Mouse (Mus musculus): ENCODE results near the gene Wfikkn1.

The Wfikkn1 gene

DNA sequence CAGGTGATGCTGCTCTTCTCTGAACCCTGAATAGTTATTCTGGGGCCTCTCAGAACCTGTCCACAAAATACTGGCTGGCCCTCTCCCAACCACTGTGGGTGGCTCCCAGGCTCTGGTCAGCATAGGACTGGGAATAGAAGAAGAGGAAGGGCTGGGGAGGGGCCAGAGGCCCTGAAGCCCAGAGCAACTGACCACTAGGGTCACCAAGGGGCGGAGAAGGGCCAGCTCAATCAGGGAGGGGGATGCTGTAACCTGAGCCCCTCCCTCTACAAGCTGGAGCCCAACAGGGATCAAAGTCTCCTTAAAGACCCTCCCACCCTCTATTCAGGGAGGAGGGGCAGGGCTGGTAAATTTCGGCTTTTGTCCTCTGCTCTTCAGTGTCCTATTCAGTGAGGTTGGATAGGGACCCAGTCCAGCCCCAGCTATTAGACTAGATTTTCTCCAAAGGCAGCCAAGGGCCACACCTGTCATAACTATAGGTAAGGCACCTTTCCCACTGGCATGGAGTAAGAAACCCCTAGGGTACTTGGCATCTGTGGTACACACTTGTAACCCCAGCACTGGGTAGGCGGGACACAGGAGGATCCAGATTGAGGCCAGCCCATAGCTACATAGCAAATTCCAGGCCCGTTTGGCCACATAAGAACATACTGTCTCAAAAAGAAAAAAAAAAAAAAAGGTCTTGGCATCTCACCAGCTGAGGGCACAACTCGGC lies at the start of gene Wfikkn1:
Gene Wfikkn1, minus strand, starts transcription at position 663 of the 715 bp plus-strand sequence.
- peak; percentile 92 for DNase-seq (ENCODE audit: low spot score)

DNA sequence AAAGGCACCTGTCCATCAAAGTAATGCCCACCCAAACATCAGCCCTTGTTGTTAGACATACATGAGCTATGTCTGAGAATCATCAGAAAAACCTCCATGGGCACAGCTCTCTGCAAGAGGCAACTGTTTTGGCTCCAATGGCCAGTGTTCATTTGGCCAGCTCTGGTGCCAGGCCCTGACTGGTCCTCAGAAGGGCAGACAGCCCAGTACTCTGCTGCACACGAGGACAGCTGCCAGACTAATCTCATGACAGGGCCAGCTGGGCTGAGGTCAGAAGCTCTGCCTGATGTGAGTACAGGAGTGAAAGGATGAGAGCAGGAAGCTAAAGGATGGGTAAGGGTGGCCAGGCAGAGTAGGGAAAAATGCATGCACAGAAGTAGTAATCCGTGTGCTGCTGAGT lies 44.7 kb upstream of the Wfikkn1 start:
- DNase-seq (ENCODE audit: low spot score) = no peak

DNA sequence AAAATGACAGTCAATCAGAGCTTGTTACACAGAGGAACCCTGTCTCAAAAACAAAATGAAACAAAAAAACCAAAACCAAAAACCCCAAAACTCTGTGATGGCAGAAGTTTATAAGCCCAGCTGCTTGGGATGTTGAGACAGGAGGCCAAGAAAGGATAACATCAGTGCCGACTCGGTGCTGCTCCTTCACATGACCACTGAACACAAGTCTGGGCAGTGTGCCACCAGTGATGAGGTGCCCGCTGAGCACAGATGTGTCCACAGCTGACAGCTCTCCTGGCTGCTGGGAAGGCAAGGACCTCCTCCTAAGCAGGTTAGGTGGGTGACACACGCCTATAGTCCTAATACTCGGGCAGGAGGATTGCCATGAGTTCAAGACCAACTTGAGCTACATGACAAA lies 41.5 kb upstream of the Wfikkn1 start:
- no peak for DNase-seq (ENCODE audit: low spot score)

DNA sequence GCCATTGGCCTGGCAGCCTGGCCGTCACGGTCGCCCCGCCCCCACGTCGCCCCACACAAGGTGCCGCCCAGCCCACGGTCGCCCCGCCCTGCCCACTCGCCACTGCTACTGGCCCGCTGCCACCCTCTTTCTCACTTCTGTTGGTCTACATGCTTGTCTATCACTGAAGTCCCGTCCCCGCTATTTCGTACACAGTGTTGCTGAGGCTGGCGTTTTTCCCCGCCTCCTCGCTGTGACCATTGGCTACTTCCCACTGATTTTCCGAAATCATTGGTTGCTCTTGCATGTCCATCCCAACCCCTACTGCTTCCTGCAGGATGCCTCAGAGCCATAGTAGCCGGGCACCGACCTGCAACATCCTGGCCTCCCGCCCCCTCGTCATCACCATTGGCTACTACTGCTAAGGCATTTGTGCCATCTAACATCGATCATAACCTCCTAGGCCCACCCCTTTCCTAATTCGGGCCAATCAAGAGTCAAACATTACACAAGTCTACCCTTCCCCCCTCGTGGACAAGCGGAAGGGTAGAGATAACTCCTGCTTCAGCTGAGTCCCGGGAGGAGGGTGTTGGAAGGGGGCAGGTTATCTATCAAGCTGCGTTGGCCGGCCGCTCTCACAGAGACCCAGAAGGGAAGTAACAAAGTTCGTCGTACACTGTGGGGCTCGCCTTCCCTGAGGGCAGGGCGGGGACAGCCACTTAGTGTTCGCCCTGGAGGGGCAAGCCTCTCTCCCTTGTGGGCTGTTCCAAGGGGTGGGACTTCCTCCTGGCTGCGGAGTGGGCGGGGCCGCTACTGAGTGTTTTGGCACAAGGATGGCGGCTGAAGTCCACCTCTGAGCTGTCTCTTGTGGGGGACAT lies 39.4 kb upstream of the Wfikkn1 start:
- peak; percentile 100 for DNase-seq (ENCODE audit: low spot score)

DNA sequence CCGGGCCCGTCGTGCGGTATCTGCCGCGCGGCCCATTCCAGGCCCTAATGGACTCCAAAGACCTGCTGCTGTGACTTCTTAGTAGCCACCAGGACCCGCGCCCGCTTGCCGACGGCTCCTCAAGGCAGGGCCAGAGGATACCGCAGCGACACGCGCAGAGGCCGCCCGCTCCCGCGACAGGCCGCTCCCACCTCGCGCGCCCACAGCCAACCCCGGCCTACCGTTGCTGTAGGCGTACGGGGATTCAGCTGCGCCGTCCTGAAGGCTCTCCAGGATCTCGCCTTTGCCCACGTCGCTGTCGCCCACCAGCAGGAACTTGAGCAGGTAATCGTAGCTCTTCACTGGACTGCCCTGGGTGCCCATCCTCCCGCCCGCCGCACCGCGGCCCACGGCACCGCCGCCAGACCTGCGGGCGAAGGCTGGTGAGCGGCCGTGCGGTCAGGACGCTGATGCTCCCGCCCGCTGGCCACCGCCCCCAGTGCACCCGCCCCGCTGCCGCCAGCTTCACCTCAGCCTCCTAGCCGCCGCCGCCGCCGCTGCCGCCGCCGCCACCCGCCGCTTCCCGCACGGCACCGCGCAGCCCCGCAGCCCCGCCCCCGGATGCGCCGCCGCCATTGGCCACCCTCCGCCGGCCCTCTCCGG lies 38.6 kb upstream of the Wfikkn1 start, which contains the start of gene Rab40c:
Gene Rab40c, minus strand, starts transcription at position 584 of the 642 bp plus-strand sequence.
- DNase-seq (ENCODE audit: low spot score) = peak; percentile 35

DNA sequence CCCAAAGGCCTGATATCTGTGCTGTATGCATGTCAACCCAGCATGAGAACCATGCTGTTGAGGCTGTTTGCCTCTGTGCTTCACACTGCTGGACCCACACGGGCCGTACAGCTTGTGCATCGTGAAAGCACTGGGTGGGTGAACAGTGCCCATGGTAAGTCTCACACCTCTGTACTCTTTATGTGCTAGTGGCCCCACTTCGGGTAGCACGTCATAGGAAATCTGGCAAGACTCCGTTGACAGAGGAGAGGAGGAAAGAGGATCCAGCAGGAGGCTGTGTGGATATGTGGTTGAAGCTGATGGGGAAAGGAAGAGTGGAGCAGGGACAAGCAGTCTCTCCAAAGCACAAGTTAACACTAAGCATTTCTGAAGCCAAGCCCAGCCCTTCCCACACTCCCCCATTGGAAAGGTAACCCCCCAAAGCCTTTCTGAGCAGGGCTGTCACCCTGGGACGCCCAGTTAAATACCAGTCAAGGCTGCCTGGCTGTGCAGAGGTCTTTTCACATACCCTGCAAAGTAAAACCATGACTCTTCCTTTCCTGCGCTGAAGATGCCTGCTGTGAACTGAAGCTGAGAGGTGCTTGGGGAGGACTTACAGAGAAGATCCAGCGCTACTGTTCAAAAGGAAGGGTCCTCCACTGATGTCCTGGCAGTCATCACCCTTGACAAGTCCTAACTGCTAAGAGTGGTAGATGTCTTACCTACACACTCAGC lies 37.5 kb upstream of the Wfikkn1 start:
- no peak for DNase-seq (ENCODE audit: low spot score)

DNA sequence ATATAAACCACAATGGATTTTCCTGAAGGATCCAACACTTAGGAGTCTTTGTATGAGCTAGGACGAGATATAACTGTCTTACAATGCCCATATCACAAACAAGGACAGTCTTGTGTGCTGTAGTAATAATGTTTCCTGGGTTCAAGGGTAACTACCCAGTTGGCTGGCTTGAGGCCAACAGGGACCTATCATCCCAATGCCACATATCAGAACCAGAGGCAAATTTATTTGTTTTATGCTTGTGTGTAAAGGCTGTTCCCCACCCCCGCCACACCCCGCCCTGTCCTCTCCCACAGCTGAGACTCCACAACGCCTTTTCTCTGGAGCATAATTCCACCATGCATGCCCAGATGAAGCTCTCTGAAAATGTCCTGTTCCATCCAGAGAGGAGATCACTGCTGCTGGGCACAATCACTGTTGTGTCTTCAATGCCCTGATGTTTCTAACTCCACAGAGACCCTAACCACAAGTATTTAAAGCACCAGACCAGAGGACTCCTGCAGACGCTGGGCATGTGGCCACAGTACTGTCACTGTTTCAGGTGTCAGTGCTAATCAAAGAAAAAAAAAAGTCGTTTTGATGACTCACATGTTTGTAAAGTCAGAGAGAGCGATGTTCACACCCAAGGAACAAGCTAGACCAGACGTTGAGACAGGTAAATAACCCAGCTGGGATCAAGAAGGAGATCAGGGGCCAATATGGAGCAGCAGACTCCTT lies 36.4 kb upstream of the Wfikkn1 start:
- DNase-seq (ENCODE audit: low spot score) = no peak

DNA sequence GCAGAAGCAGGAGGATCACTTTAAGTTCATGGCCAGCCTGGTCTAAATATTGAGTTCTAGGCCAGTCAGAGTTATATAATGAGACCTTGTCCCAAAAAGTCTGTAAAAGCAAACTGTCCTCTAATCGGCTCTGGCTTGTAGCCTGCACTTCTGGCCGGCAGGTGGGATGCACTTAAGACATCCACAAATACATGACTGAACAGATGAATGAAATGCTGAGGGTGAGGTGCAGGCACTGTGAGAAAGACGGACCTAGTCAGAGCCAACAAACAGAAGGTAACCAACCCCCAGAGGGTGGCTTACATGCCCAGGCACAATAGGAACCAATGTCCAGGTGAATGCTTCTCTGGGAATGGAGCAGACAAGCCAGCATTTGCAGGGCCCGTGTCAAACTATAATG lies 33.6 kb upstream of the Wfikkn1 start:
- no peak for DNase-seq (ENCODE audit: low spot score)

DNA sequence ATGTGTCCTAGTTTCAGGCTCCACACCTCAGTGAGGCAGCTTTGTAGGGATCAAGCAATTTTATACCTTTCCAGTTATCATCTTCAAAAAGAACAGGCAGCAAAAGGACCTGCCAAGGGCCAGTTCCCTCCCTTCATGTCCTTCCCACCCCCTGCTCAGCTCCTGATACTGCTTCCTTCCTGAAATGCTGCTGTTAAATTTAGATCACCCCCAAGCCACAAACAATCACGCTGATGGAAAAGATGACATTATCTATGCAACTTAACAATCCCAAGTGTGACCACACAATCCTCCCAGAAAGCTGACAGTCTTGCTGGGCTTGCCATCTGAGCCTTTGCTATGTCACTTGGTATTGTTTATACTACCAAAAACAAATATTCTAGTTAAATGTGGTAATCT lies 33.2 kb upstream of the Wfikkn1 start:
- DNase-seq (ENCODE audit: low spot score) = no peak

DNA sequence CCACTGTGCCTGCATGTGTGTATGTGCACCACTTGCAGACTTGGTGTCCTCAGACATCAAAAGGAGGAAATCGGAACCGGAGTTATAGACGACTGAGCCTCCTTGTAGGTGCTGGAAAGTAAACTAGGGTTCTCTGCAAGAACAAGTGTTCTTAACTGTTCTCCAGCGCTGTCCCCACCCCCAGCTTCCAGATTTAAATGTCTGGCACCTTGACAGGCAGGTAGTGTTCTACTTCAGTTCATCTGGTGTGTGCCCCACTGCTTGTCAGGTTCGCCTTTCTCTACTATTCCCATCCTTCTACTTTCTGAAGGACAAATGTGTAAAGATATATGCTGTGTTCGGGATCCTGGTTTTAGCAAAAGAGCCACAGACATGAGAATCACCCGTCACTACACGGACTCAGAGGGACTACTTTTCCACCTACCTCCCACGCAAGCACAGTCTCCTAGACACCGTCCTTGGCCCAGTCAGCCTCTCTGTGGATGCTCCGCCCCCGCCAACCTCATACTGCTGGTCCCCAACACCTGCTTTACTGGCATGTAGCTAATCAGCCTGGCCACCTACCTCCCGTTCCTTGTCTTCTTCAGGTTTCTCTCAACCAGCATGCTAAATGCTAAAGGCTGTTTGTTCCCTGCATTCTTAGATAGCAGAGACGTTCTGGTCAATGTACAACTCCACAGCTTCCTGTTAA lies 32.7 kb upstream of the Wfikkn1 start:
- DNase-seq (ENCODE audit: low spot score) = no peak

DNA sequence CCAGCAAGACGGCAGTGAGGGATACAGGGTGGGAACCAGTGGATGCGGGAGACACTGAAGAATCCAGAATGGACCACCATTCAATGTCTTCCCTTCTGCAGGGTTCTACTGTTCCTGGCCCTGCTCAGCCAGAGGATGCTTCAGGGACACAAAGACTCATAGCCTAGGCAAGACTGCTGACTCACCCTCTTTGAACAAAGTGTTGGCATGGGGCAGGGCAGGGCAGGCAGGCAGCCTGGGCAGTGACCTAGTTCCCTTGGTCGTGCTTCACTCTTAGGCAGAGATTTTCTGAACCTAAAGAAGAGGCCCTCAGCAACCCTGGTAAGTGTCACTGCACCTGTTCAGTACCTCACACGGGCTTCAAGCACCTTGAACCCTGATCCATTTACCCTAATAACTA lies 31.2 kb upstream of the Wfikkn1 start:
- no peak for DNase-seq (ENCODE audit: low spot score)

DNA sequence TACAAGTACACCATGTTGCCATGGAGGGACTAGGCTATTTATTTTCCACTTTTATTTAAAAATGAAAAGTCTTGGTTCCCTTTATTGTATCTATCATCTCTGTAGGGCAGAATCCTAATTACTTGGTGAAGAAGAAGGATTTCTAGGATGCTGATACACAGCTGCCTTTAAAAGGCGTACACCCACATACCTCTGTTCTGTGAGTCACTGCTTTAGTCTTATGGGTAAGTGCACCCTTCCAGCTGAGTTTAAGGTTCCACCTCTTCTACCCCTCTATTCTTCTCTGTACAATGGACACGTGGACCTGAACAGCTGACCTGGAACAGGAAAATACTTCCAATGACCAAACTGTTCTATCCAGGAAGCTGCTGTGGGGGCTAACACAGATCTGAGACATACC lies 27.0 kb upstream of the Wfikkn1 start:
- DNase-seq (ENCODE audit: low spot score) = no peak

DNA sequence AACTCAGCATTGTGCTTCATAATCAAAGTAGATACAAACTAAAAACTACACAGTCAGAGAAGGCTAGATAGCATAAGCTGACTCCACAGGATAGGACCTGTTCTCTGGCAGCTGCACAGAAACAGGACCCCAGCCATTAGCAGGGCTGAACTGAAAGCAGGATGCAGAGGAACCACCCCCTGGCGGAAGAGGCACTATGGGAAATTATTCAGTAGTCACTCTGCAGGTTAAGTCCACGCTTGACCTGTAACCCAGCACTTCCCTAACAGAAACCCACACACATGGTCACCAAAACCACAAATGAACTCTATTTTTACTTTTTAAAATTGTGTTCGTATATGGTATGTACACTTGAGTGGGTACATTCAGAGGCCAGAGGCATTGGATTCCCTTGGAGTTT lies 22.4 kb upstream of the Wfikkn1 start:
- no peak for DNase-seq (ENCODE audit: low spot score)

DNA sequence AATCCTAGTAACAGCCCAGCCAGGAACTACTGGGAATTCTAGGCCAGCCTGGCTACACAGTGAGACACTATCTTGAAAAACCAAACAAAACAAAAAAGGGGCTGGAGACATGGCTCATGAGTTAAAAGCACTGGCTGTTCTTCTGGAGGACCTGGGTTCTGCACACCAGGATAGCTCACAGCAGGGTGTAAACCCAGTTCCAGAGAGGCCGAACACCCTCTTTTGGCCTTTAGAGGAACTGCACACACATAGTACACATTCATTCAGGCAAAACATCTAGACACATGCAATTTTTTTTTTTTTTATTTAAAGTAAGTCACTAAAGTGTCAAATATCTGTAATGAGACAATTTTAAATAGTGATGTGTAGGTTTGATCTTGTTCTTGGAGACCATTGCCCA lies 19.5 kb upstream of the Wfikkn1 start:
- DNase-seq (ENCODE audit: low spot score) = no peak

DNA sequence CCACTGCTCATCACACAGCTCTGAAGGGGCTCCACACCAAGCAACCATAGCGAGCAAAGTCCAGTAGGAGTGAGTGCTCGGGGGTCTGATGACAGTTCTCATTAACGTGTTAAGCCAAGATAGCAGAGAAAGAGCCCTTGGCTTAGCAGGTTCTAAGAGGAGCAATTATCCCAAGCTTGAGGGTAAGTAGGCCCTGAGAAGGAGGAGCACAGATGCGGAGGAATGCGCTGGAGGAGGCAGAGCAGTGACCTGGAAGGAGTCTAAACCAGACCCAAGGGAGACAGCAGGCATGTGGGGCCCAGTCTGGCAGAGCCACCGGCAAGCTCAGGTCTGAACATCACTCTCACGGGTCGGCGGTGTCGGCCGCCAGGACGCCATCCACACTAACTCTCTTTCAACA lies 15.2 kb upstream of the Wfikkn1 start:
- DNase-seq (ENCODE audit: low spot score) = peak; percentile 22

DNA sequence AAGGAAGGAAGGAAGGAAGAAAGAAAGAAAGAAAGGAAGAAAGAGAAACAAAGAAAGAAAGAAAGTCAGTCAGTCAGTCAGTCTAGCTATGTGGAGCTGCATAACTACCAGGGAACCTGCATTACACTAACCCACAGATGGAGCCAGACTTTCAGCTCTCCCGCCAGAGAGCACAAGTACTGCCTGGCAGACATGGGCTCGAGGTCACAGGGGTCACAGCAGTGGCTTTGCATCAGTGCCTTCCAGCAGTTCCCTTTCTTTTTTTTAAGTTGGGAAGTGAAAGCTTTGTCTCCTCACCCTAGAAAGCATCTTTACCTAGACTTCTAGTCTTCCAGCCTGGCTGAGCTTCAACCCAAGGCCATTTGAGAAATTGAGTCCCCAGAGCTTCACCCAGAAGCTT lies 14.8 kb upstream of the Wfikkn1 start:
- DNase-seq (ENCODE audit: low spot score) = peak; percentile 78

DNA sequence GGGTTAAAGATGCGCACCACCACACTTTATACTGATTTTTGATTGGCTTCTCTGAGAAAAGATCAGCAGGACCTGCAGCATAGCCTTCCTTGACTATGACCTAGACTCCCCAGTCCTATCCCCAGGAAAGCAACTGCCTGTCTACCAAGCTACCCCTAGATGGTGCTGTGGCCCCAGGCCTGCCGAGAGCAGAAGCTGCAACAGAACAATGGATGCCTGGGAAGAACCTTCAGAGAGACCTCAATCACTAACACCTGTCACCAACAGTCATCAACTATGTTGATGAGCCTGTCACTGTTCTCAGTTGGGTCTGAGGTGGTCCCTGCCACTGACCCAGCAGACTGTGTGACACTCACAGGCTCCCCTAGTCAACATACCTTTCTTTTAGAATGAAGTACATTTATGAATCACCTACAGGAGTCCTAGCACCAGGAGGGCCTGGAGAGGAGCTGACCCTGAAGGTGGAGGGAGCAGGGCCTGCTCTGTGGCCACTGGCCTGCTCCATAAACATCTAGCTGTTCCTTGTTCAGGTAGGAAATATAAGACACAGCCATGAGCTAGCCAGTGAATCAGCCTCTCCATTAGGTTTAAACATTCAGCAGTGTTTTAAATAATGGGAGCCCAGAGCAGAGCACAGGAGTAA lies 13.4 kb upstream of the Wfikkn1 start:
- peak; percentile 89 for DNase-seq (ENCODE audit: low spot score)

DNA sequence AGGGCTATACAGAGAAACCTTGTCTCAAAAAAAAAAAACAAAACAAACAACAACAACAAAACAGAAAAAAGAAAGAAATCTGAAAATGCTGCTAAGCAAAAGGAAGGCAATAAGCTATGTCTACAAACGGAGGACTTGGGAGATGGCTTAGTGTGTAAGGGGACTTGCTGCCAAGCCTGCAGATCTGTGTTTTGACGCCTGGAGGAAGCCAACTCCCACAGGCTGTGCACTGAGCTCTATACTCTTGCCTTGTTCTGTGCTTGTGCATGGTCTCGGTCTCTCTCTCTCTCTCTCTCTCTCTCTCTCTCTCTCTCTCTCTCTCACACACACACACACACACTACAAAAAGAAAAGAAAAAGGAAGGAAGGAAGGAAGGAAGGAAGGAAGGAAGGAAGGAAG lies 8.2 kb upstream of the Wfikkn1 start:
- DNase-seq (ENCODE audit: low spot score) = no peak

DNA sequence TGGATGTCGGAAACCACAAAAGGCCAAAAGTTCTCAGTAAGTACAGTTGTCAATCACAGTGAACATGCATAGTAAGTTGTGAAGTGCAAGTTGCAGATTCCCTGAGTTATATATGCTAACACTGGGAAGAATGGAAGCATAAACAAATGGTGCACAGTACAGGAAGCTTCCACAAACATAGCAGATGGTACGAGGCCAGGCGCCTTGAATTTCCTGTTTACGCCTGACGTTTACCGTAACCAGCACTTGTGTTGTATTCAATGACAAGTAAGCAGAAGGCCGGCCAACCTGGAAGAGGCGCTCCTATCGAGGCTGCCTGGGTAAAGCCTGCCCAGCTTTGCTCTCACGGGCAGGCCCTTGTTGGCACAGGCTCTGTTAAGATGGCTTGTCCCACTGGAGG lies 6.8 kb upstream of the Wfikkn1 start:
- no peak for DNase-seq (ENCODE audit: low spot score)

DNA sequence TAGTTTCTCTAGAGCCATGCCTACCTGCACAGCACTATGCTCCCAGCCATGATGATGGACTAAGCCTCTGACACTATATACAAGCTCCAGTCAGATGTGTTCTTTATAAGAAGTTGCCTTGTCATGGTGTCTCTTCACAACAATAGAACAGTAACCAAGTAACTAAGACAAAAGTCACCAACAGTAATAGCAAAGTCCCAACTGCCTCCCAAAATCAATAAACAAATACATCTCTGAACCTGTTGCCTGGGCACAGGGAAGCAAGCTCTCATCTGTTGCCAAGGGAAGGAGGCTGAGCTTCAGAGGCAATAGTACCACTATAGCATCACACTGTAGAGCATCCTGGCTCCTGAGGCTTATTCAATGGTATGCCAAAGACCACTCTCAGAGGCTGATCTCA lies 6.1 kb upstream of the Wfikkn1 start:
- no peak for DNase-seq (ENCODE audit: low spot score)

DNA sequence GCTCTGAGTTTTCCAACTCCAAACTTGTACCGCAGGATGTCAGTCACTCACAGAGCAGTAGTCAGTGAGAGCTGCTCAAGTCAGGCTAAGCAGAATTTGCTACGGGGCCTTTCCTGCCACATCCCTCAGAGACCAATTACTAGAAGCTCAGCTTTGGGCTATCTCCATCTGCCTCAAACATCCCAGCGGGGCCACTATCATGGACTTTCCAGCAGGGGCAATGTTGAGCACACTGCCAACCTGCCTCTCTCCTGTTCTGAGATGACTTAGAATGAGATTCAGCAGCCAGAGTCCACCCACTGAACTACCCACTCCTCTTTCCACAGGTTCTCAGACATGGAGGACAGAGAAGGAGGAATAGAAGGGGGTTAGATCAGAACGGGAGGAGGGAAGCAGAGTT lies 5.0 kb upstream of the Wfikkn1 start:
- DNase-seq (ENCODE audit: low spot score) = peak; percentile 51

Measured in embryo, embryonic 10 days (tissue).